ENCODE assay signal across 8 mouse cellular contexts in genomic region chr16:91009942-91010529, GRCm38 (mm10). TPM values are rescaled to one million over a fixed set of nuclear protein-coding genes. Genes with fewer than 3 reads are reported as not detected.
DNase-seq lines count a peak whose midpoint lies in the region; ATAC-seq and TF ChIP-seq lines count a peak whose summit lies in the region.

No protein-coding gene starts in this region.

- no peaks in the 10 kb centered on the region for H3K27me3 ChIP-seq in embryonic facial prominence, embryonic 11.5 days (ENCODE audit: control insufficient read depth, insufficient read depth, low read length)
- H3K27me3 ChIP-seq in hindbrain, postnatal 0 days (ENCODE audit: insufficient read depth, low read length): no peaks in the 10 kb centered on the region
- H3K27me3 ChIP-seq in midbrain, embryonic 13.5 days: no peaks in the 10 kb centered on the region

- no peaks in the 10 kb centered on the region for H3K36me3 ChIP-seq in embryonic facial prominence, embryonic 11.5 days (replicated peaks; ENCODE audit: control insufficient read depth, insufficient read depth, low read depth, low read length)
- peaks cover 8% of the 10 kb centered on the region; the same call in 1 of the 2 replicates for H3K36me3 ChIP-seq in hindbrain, postnatal 0 days (ENCODE audit: insufficient read depth, low read length)
- H3K36me3 ChIP-seq in midbrain, embryonic 13.5 days: peaks cover 8% of the 10 kb centered on the region

- H3K4me1 ChIP-seq in lung, adult 2 months (ENCODE audit: control insufficient read depth, insufficient read depth, low read length): peaks cover 4% of the 10 kb centered on the region; the same call in 1 of the 2 replicates
- H3K4me1 ChIP-seq in embryonic facial prominence, embryonic 11.5 days (ENCODE audit: control insufficient read depth, insufficient read depth, low read length): no peaks in the 10 kb centered on the region
- 0 out of 2 replicates have a peak, but pooled peaks cover 6% of the 10 kb centered on the region for H3K4me1 ChIP-seq in hindbrain, postnatal 0 days (ENCODE audit: insufficient read depth, low read length)
- H3K4me1 ChIP-seq in midbrain, embryonic 13.5 days (replicated peaks): peaks cover 33% of the 10 kb centered on the region

- no peaks in the 10 kb centered on the region for H3K9me3 ChIP-seq in embryonic facial prominence, embryonic 11.5 days (replicated peaks; ENCODE audit: control insufficient read depth, low read length)
- H3K9me3 ChIP-seq in hindbrain, postnatal 0 days (ENCODE audit: low read length): no peaks in the 10 kb centered on the region
- H3K9me3 ChIP-seq in midbrain, embryonic 13.5 days: no peaks in the 10 kb centered on the region

- TF ChIP-seq CTCF in lung, adult 2 months (IDR thresholded peaks at IDR 0.05; ENCODE audit: insufficient read depth, low read length): no peak
- TF ChIP-seq CTCF in hindbrain, postnatal 0 days (IDR thresholded peaks at IDR 0.05; ENCODE audit: low read depth): no peak

- no peak for TF ChIP-seq POLR2A in lung, adult 2 months (IDR thresholded peaks at IDR 0.05; ENCODE audit: borderline replicate concordance, extremely low read depth, low read depth, low read length)

- H3K4me2 ChIP-seq in embryonic facial prominence, embryonic 11.5 days (ENCODE audit: low read depth, low read length): peak overlapping the region; percentile 86
- peak overlapping the region; percentile 58 for H3K4me2 ChIP-seq in hindbrain, postnatal 0 days (ENCODE audit: low read depth, low read length)
- peak overlapping the region; percentile 69 for H3K4me2 ChIP-seq in midbrain, embryonic 13.5 days (replicated peaks)

- WGBS in lung, adult 2 months: 3% methylated on average over 19 of the region's 19 CpGs
- under 1% methylated on average over 19 of the region's 19 CpGs for WGBS in embryonic facial prominence, embryonic 11.5 days
- under 1% methylated on average over 19 of the region's 19 CpGs for WGBS in hindbrain, postnatal 0 days
- 2% methylated on average over 19 of the region's 19 CpGs for WGBS in midbrain, embryonic 13.5 days

- no peak for ATAC-seq in embryonic facial prominence, embryonic 11.5 days (replicated peaks; ENCODE audit: insufficient number of reproducible peaks, low FRiP score, low TSS enrichment, low read depth)
- no peak for ATAC-seq in hindbrain, postnatal 0 days
- no peak for ATAC-seq in midbrain, embryonic 13.5 days

- peak overlapping the region; percentile 88 for H3K4me3 ChIP-seq in lung, adult 2 months (replicated peaks; ENCODE audit: extremely low read depth, low read depth, low read length)
- H3K4me3 ChIP-seq in embryonic facial prominence, embryonic 11.5 days (ENCODE audit: low read depth, low read length): peak overlapping the region; percentile 86
- peak overlapping the region; percentile 72 for H3K4me3 ChIP-seq in hindbrain, postnatal 0 days (ENCODE audit: low read length)
- H3K4me3 ChIP-seq in midbrain, embryonic 13.5 days (replicated peaks): peak overlapping the region; percentile 89

- peak overlapping the region; percentile 75 for H3K9ac ChIP-seq in embryonic facial prominence, embryonic 11.5 days (replicated peaks; ENCODE audit: low read length)
- peak overlapping the region; percentile 95 for H3K9ac ChIP-seq in hindbrain, postnatal 0 days (replicated peaks; ENCODE audit: low read length)
- H3K9ac ChIP-seq in midbrain, embryonic 13.5 days (replicated peaks): peak overlapping the region; percentile 88

- no peak overlapping the region for H3K27ac ChIP-seq in embryonic facial prominence, embryonic 11.5 days (replicated peaks; ENCODE audit: low read depth, low read length)
- peak overlapping the region; percentile 91 for H3K27ac ChIP-seq in hindbrain, postnatal 0 days
- H3K27ac ChIP-seq in midbrain, embryonic 13.5 days: peak overlapping the region; percentile 95

- no peak for DNase-seq in lung, adult 2 months
- no peak for DNase-seq in lung, adult 18-20 months
- peak; percentile 22 for DNase-seq in Muller cell, postnatal 12 days (ENCODE audit: inconsistent ontology term)
- DNase-seq in embryonic facial prominence, embryonic 11.5 days (ENCODE audit: low spot score): peak; percentile 12
- peak; percentile 47 for DNase-seq in hindbrain, postnatal 0 days (ENCODE audit: low spot score)
- peak; percentile 33 for DNase-seq in thymus, postnatal 4 days
- DNase-seq in adrenal gland, adult 18-20 months (ENCODE audit: low spot score in 2 of 2): no peak

RNA-seq across cellular contexts. Expression of gene Synj1, which starts 1.1 kb away (rescaled TPM):
- polyA plus RNA-seq in lung, adult 2 months (2012; rRNA removed): 35.8 and 42.2 TPM in 2 replicates
- 12.1 and 12.7 TPM in 2 replicates for polyA plus RNA-seq in embryonic facial prominence, embryonic 11.5 days (2014; fragmentation: Nextera tagmentation; extraction: Ambion mirVana)
- 47.9 and 58.1 TPM in 2 replicates for total RNA-seq in hindbrain, postnatal 0 days (2014; rRNA removed)
- polyA plus RNA-seq in hindbrain, postnatal 0 days (2015; fragmentation: Nextera tagmentation; extraction: Ambion mirVana): 42.4 and 50.5 TPM in 2 replicates
- 33.6 and 38.0 TPM in 2 replicates for polyA plus RNA-seq in midbrain, embryonic 13.5 days (2015; fragmentation: Nextera tagmentation; extraction: Ambion mirVana)
- 10 to 100 TPM; 52.2 to 58.5 TPM for total RNA-seq in adrenal gland, adult 18-20 months (2021)

RNA-seq across cellular contexts. Expression of gene Paxbp1, which starts 34.3 kb away (rescaled TPM):
- polyA plus RNA-seq in lung, adult 2 months (2012; rRNA removed): 12.2 and 21.7 TPM in 2 replicates
- polyA plus RNA-seq in embryonic facial prominence, embryonic 11.5 days (2014; fragmentation: Nextera tagmentation; extraction: Ambion mirVana): 79.8 and 84.3 TPM in 2 replicates
- total RNA-seq in hindbrain, postnatal 0 days (2014; rRNA removed): 39.7 and 45.3 TPM in 2 replicates
- 22.8 and 27.2 TPM in 2 replicates for polyA plus RNA-seq in hindbrain, postnatal 0 days (2015; fragmentation: Nextera tagmentation; extraction: Ambion mirVana)
- polyA plus RNA-seq in midbrain, embryonic 13.5 days (2015; fragmentation: Nextera tagmentation; extraction: Ambion mirVana): 85.5 and 89.6 TPM in 2 replicates
- 10 to 100 TPM; 46.7 to 72.0 TPM for total RNA-seq in adrenal gland, adult 18-20 months (2021)

Comparison
In these comparisons a context has a peak if more than half of its experiments do, and no peak if none do; other contexts are left out.
1. DNase-seq: peak in Muller cell, postnatal 12 days (single experiment), embryonic facial prominence, embryonic 11.5 days (single experiment), hindbrain, postnatal 0 days (single experiment) and thymus, postnatal 4 days (single experiment); none in lung, adult 2 months (single experiment), lung, adult 18-20 months (0 of 2) and adrenal gland, adult 18-20 months (0 of 2).
2. Peak in every context shown above with its lines, with median percentiles within 50 percentile points of each other: H3K4me3 ChIP-seq, H3K4me2 ChIP-seq and H3K9ac ChIP-seq.